Mouse (Mus musculus) intestine, postnatal 0 days (tissue): ENCODE results near the gene Neu1. TPM values are rescaled to one million over a fixed set of nuclear protein-coding genes. Genes with fewer than 3 reads are reported as not detected.

Experiments used
- ATAC-seq: fragments of 200-750 bp; cut with Nextera tagmentation; 2 replicates; pipeline ENCODE4 v1.8.0; 2017; ENCODE audit warnings: mild to moderate bottlenecking, moderate TSS enrichment, moderate library complexity
- H3K27ac ChIP-seq: fragments of 300-500 bp; sonication (generic); 2 replicates; pipeline ENCODE4 v1.5.1; 2014; ENCODE audit warnings: mild to moderate bottlenecking, low read depth, low read length, moderate library complexity
- H3K27me3 ChIP-seq: fragments of 300-500 bp; sonication (generic); replicated peaks from 2 replicates; pipeline ENCODE4 v1.6.1; 2014; ENCODE audit warnings: low read length, mixed read lengths; ENCODE audit not compliant: control insufficient read depth, insufficient read depth
- H3K36me3 ChIP-seq: fragments of 300-500 bp; sonication (generic); 2 replicates; pipeline ENCODE4 v1.6.1; 2014; ENCODE audit warnings: mild to moderate bottlenecking, moderate library complexity; ENCODE audit not compliant: control insufficient read depth, insufficient read depth
- H3K4me1 ChIP-seq: fragments of 300-500 bp; sonication (generic); replicated peaks from 2 replicates; pipeline ENCODE4 v1.6.1; 2014; ENCODE audit warnings: antibody characterized with exemption, low read length, mixed read lengths; ENCODE audit not compliant: control insufficient read depth, insufficient read depth
- H3K4me2 ChIP-seq: fragments of 300-500 bp; sonication (generic); replicated peaks from 2 replicates; pipeline ENCODE4 v1.6.1; 2014; ENCODE audit warnings: low read depth, mild to moderate bottlenecking, moderate library complexity
- H3K4me3 ChIP-seq: fragments of 300-500 bp; sonication (generic); 2 replicates; pipeline ENCODE4 v1.5.1; 2014; ENCODE audit warnings: low read depth, low read length
- H3K9ac ChIP-seq: fragments of 300-500 bp; sonication (generic); 2 replicates; pipeline ENCODE4 v1.6.1; 2014; ENCODE audit warnings: mild to moderate bottlenecking, low read depth, low read length
- H3K9me3 ChIP-seq: fragments of 300-500 bp; sonication (generic); 2 replicates; pipeline ENCODE4 v1.6.1; 2016; ENCODE audit warnings: mixed run types; ENCODE audit not compliant: control insufficient read depth
- CTCF ChIP-seq: sonication (generic); IDR thresholded peaks from 2 replicates; pipeline ENCODE4 v1.5.1; 2016; ENCODE audit warnings: low read depth, mild to moderate bottlenecking, control low read depth, antibody characterized with exemption, moderate library complexity
- WGBS: fragments of 180-500 bp; shearing (Covaris S2); extraction: QIAGEN DNeasy Blood & Tissue Kit; methylation state at CpG from one replicate; pipeline ENCODE4 v1.1.7; 2014; 5-methylcytosine and 5-hydroxymethylcytosine counted together
- polyA plus RNA-seq: library from polyadenylated mRNA; unstranded; fragments of >200 nt; fragmentation: Nextera tagmentation; extraction: Ambion mirVana; gene quantifications from 2 replicates; pipeline ENCODE4 v1.2.1, GENCODE M21; 2015

Neu1 gene
- 522 and 580 TPM in 2 replicates for polyA plus RNA-seq

DNA sequence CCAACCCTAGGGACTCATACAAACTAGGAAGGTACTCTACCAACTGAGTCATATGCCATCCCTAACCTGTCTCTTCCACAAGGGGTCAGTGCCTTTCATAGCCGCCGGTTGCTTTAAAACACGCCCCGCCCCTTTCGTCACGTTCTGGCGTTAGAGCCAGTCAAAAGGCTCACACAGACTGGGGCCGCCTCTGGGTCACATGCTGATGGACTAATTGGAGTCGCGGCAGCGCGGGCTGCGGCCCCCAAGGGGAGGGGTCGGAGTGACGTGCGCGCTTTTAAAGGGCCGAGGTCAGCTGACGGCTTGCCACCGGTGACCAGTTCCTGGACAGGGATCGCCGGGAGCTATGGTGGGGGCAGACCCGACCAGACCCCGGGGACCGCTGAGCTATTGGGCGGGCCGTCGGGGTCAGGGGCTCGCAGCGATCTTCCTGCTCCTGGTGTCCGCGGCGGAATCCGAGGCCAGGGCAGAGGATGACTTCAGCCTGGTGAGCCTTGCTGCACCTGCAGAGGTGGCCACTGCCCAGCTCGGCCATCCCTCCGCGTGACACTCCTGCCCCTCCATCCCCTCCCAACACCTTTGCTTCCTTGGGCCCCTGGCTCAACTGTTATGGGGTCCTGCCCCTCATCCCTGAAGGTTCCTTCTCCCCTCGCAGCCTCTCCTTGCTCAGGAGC lies at the start of gene Neu1:
Gene Neu1 (plus strand): TSS at position 193 of the 674 bp plus-strand sequence.
- H3K27ac ChIP-seq: peak within 1 kb of the TSS; percentile 80
- TF ChIP-seq CTCF: peak; percentile 91
- no peaks in the 10 kb centered on the region for H3K9me3 ChIP-seq
- H3K4me2 ChIP-seq: peak within 1 kb of the TSS; percentile 95
- no peaks in the 10 kb centered on the region for H3K27me3 ChIP-seq
- no peaks in the 10 kb centered on the region for H3K4me1 ChIP-seq
- H3K36me3 ChIP-seq: peaks cover 43% of the 10 kb centered on the region
- H3K4me3 ChIP-seq: peak within 1 kb of the TSS; percentile 77
- peak; percentile 95 for ATAC-seq
- WGBS: under 1% methylated on average over 34 of the region's 38 CpGs
- H3K9ac ChIP-seq: peak within 1 kb of the TSS; percentile 77

DNA sequence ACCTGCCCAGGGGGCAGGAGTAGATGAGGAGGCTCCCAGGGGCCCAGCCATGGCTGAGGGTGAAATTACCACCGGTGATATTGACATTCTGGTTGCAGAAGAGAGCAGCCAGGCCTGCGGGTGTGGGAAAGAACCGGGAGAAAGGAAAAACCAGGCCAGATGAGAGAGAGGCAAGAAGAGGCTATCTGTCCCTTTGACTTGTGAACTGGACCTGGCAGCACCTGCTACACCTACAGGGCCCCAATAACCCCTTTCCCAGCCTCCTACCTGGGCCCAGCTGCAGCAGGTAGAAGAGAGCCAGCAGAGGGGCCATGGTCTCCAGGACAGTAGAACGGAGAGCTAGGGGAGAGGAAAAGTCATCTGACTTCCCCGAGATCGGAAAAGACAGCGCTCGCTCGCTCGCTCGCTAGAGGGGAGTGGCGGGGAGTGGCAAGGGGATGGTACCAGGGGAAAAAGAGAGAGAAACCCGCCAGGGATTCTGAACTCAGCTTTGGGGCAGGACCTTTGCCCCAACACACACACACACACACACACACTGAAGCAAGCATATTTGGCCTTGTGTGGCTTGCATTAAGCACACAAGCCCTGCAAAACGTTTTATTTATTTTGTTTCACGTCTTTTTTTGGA lies 49.3 kb upstream of the Neu1 start, which contains the start of gene Gm20547:
Gene Gm20547 (minus strand): TSS at position 360 of the 628 bp plus-strand sequence.
- H3K9ac ChIP-seq: peak within 1 kb of the TSS; percentile 37; the same call in 1 of the 2 replicates
- no peaks in the 10 kb centered on the region for H3K9me3 ChIP-seq
- no peaks in the 10 kb centered on the region for H3K36me3 ChIP-seq
- peak within 1 kb of the TSS; percentile 54 for H3K27ac ChIP-seq
- no peak for TF ChIP-seq CTCF
- WGBS: 5% methylated on average over 15 of the region's 15 CpGs
- no peaks in the 10 kb centered on the region; the same call in 1 of the 2 replicates for H3K4me1 ChIP-seq
- ATAC-seq: peak; percentile 25; the same call in 1 of the 2 replicates
- peak within 1 kb of the TSS; percentile 31 for H3K4me3 ChIP-seq
- peak within 1 kb of the TSS; percentile 60 for H3K4me2 ChIP-seq
- no peaks in the 10 kb centered on the region for H3K27me3 ChIP-seq

GRCm38 (mm10) chr17:34883332-34883731 lies 47.7 kb upstream of the Neu1 start:
- Histone ChIP-seq H3K27me3 (no peaks in the 10 kb centered on the region), H3K9me3 (no peaks in the 10 kb centered on the region), H3K36me3 (no peaks in the 10 kb centered on the region), H3K4me3 (no peak overlapping the region), H3K9ac (no peak overlapping the region), H3K27ac (no peak overlapping the region), H3K4me1 (no peaks in the 10 kb centered on the region; the same call in 1 of the 2 replicates), H3K4me2 (no peak overlapping the region)
- WGBS: 56% methylated on average over 3 of the region's 3 CpGs
- peak; percentile 62 for TF ChIP-seq CTCF
- no peak for ATAC-seq

- Histone ChIP-seq H3K4me1 (no peaks in the 10 kb centered on the region; the same call in 1 of the 2 replicates), H3K36me3 (no peaks in the 10 kb centered on the region), H3K4me3 (no peak overlapping the region), H3K9ac (no peak overlapping the region), H3K9me3 (no peaks in the 10 kb centered on the region), H3K4me2 (no peak overlapping the region), H3K27me3 (no peaks in the 10 kb centered on the region), H3K27ac (no peak overlapping the region)
- 93% methylated on average over 6 of the region's 6 CpGs for WGBS
- TF ChIP-seq CTCF: no peak
- ATAC-seq: no peak
Measured at GRCm38 (mm10) chr17:34884704-34885103, 46.3 kb upstream of the Neu1 start.

- Histone ChIP-seq H3K4me2 (no peak overlapping the region), H3K27ac (no peak overlapping the region), H3K4me3 (no peak overlapping the region), H3K9me3 (no peaks in the 10 kb centered on the region), H3K9ac (no peak overlapping the region), H3K27me3 (no peaks in the 10 kb centered on the region), H3K36me3 (no peaks in the 10 kb centered on the region), H3K4me1 (no peaks in the 10 kb centered on the region; the same call in 1 of the 2 replicates)
- WGBS: 77% methylated on average over 3 of the region's 3 CpGs
- ATAC-seq: no peak
- no peak for TF ChIP-seq CTCF
Measured at GRCm38 (mm10) chr17:34885615-34886014, 45.4 kb upstream of the Neu1 start.

DNA sequence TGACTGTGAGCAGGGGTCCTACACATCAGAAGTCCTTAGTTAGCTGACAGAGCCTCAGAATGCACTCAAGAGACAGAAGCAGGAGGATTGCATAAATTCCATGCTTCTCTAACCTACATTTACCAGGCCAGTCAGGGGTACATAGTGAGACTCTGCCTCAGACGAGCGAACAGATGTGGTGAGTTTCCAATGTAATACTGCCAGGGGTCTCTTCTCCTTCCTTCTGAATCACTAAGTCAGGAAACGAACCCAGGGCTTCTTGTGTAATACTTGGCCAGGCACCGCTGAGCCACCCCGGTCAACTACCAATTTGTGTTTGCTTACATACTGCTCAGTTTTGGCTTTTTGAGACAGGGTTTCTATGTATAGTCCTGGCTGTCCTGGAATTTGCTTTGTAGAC lies 43.1 kb upstream of the Neu1 start:
- Histone ChIP-seq H3K27me3 (no peaks in the 10 kb centered on the region), H3K36me3 (no peaks in the 10 kb centered on the region), H3K27ac (no peak overlapping the region), H3K4me1 (no peaks in the 10 kb centered on the region), H3K4me2 (no peak overlapping the region), H3K9ac (no peak overlapping the region), H3K9me3 (no peaks in the 10 kb centered on the region), H3K4me3 (no peak overlapping the region)
- WGBS: 89% methylated on average over 5 of the region's 5 CpGs
- no peak for ATAC-seq
- no peak for TF ChIP-seq CTCF
